Mouse (Mus musculus) layer of hippocampus, adult 9-11 months (tissue): ENCODE data around the gene Osmr.

Source experiments
- DNase-seq: peaks from one replicate; pipeline ENCODE4 v3.0.0; 2022

The Osmr gene

DNA sequence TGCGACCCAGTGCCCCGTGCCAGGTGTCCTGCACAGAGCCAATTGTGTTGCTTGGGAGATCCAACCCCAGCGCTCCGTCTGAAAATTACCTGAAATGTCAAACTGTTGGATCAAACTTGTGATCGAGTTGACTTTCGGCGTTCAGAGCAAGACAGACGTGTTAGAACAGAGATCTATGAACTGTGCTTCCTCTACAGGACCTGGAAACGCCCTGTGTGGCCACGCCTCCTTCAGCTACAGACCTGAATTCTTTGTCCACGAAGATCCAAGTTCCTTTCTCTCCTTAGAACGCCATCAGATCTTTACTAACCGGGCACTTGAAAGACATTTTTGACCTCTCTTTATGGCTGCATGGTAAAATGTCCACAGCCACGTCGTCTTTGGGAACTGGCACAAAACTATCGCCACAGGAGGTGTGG lies at the start of gene Osmr:
Gene Osmr, minus strand, starts transcription at position 369 of the 419 bp plus-strand sequence.
- DNase-seq, result no peak

GRCm38 (mm10) chr15:6919406-6919805 lies 44.6 kb upstream of the Osmr start:
- DNase-seq, result no peak

- DNase-seq, result peak; percentile 14
Measured at GRCm38 (mm10) chr15:6914163-6914562, 39.4 kb upstream of the Osmr start.

DNA sequence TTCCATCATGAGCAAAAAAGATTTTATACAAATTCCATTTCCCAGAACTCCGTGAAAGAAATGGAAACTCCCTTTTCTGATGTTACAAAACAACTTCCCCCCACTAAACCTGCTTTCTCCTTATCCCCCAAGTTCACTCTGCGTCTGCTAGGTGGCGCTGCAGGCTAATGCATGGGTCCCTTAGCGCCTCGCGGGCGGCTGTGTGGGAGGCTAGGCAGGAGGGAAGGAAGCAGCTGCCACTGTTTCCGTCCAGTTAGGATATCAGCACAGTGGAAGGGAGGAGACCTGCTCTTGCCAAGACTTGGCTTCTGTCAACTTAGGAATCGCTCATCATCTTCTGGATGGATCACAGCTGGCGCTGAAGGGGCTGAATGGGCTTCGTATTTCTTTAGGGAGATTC lies 34.9 kb upstream of the Osmr start:
- peak; percentile 80 for DNase-seq

GRCm38 (mm10) chr15:6909084-6909483 lies 34.3 kb upstream of the Osmr start:
- DNase-seq, result no peak

DNA sequence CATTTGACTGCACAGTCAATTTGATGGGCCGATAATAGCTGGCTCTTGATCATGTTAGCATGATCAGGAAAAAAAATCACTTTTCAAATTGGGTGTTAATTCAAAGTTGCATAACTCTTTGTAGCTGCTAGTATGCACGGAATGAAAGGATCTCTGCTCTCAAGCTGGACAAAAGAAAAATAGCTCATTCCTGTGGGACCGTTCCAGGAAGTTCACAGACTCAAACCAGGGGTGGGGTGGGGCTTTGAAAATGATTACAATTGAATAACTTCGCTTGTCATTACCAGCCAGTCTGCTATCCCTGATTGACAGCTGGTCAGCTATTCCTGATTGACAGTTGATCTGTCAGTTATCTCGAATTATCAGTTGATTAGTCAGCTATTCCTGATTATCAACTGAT lies 33.8 kb upstream of the Osmr start:
- DNase-seq, result no peak

DNA sequence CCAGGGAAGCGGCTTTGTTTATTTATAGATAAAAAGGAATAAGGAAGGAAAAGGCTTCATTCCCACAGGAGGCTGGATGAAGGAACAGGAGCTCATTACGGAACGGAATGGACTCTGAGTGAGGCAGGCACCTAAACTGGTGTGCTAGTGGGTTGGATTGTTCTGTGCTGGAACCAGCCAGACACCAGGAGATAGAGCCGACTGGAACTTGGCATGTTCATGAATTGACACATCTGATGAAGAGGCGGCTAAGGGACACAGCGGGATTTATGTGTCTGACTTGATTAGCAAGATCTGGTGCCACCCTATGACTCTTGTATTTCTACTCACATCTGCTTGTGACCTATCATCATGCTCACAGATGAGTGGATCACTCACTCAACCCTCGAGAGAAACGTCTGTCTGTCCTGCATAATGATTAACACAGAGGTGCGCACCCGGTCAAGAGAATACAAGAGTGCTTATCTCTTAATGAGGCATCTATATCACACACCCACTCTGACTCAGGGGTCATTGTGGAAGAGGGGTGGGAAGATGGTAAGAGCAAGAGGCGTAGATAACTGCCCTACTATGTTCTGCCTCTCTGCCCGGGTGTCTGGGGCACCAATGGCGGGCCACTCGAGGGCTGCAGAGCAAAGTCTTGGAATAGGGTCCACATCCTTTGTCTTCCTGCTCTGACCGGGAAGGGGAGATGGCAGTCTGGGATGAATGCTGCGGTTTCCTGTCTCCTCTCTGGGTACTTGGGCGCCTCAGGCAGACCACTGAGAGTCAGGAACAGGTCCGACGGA lies 31.7 kb upstream of the Osmr start:
- peak; percentile 52 for DNase-seq

DNA sequence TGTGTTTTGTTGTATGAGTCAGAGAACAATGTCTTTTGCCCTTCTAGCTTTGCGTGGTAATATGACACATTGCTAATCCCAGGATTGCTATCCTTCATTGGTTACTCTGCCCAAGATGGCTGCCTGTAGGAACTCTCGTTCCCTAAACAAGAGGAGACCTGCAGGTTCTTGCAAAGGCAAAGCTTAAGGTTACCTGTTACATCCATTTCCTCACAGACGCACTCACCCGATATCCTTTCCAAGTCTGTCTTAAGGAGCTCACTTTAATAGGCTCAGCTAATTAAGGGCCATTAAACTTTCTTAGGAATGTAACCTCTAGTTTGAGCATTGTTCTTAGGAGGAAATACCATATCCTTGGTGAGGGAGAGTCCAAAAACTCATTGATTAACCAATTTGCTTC lies 31.0 kb upstream of the Osmr start:
- no peak for DNase-seq

GRCm38 (mm10) chr15:6903286-6903975 lies 28.7 kb upstream of the Osmr start:
- DNase-seq, result no peak

- no peak for DNase-seq
Measured at GRCm38 (mm10) chr15:6901982-6902639, 27.3 kb upstream of the Osmr start.

DNA sequence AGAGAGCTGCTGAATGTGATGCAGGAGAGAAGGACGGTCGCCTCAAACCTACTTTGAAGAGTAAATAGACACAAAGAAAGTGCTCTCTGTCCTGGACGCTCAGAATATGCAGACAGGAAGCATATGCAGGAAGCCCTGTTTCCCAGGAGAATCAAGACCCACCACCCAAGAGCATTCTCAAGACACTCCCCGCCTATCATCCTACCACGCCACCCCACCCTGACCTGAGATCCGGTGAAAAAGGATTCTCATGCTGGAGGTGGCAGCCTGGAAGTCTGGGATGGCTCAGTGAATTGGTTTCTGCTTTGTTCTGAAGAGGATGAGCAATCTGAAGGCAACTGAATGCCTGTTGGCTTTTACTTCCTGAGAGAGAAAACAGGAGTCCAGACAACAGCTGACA lies 26.5 kb upstream of the Osmr start:
- no peak for DNase-seq

DNA sequence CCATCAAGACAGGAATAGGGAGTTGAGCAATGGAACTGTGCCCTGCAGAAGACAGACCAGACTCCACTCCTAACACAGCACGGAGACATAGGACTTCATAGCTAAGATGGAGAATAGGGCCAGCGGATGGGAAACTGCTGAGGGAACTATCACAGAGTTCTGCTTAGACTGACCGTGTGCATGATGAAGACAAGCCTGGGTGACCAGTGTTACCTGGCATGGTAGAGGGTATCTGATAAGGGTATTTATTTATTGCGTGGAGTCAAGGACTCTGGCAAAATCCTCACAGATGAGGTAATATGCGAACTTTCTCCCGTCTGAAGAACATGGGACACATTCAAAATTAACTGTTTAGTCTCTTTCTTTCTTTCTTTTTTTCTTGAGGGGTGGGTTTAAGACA lies 9.5 kb upstream of the Osmr start:
- no peak for DNase-seq

DNA sequence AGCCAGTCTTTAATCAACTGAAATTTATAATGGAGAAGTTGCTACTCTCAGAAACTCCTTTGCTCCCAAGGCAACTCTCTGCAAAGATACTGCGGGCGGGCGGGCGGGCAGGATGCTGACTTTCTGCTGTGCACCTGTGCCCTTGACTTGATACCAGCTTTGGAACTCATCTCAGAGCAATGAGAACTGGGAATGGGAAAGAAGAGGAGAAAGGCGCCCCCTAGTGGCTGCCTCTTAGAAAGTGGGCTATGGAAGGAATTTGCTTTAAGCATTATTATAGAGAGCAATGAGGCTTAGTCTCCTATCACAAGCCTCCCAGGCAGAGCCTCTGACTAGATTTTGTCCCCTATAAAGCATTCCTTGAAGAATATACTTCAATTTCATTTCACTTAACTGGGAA lies 9.0 kb upstream of the Osmr start:
- peak; percentile 41 for DNase-seq

GRCm38 (mm10) chr15:6883091-6883490 lies 8.3 kb upstream of the Osmr start:
- DNase-seq, result peak; percentile 8

DNA sequence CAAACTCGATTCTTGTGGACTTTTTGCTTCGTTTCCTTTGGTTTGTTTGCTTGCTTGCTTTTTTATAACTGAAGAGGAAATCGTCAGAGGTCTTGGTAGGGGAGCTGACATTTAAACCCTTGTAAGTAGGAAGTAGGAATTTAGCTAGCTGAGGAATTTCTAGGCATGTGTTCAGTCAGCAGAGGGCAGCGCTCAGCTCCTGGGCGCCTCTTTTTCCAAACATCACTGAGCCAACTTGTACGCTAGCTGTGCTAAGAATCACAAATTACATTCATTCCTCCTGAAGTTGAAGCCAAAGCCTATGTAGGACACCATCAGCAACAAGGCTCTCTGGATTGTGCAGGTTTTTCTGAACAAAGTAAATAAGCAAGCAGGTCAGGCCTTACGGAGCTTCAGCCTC lies 7.4 kb upstream of the Osmr start:
- DNase-seq, result peak; percentile 14

- DNase-seq, result no peak
Measured at GRCm38 (mm10) chr15:6881211-6881610, 6.4 kb upstream of the Osmr start.

DNA sequence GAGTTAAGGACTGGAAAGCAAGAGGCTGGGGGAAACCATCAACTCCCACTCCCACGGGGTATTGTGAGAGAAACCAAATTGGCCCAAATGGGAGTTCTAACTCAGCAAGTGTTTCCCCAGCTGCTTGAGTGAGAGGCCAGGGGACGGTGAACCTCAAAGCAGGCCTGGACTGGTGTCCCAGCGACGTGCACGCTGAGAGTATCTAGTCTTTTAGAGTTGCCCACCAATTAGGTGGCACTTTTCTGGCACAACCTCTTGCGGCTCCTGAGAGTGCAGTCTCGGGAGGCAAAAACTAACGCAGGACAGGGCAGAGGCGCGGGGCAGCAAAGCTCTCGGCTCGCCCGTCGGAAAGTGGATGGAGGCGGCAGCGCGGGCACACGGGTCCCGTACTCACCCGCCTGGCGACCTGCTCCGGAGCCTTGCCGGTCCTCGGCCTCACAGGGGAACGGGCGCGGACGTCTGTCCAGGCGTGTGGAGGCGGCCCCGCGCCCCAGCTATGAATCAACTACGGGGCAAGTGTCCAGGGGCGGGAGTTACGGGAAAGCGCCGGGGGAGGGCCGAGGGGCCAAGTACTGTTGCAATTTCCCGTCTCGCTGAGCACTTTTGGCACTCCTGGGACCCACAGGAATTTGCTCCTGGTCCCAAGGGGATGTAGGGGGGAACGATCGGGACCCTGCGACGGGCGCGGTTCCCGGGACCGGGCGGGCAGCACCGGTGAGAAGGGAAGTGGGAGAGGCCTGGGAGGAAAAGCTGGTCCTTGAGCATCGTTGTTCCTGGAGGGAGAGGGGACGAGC lies 765 bp downstream of the Osmr start:
- peak; percentile 14 for DNase-seq

DNA sequence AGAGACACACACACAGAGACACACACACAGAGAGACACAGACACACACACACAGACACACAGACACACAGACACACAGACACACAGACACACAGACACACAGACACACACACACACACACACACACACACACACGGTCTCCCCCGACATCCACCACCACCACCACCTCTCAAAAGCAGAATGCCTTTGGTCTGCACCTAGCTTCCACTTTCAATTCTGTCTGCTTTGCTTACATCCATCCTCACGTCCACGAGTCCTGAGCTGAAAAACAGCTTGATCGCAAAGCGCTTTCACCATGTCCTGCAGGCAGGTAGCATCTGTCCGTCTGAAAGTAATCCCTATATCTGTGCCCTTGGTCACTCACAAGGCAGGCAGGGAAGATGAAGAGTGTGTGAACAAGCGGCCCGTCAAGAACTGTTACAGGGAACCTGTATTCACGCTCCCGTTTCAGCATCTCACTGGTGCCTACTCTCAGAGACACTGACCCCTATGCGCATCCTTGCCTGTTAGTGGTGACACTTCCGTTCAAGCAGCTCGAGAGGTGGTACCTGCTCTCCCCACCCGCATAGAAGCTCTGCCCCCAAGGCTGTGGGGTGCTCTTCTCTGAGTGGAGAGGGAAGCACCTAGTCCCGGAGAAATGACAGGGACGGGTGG lies 1.5 kb downstream of the Osmr start:
- DNase-seq, result no peak

DNA sequence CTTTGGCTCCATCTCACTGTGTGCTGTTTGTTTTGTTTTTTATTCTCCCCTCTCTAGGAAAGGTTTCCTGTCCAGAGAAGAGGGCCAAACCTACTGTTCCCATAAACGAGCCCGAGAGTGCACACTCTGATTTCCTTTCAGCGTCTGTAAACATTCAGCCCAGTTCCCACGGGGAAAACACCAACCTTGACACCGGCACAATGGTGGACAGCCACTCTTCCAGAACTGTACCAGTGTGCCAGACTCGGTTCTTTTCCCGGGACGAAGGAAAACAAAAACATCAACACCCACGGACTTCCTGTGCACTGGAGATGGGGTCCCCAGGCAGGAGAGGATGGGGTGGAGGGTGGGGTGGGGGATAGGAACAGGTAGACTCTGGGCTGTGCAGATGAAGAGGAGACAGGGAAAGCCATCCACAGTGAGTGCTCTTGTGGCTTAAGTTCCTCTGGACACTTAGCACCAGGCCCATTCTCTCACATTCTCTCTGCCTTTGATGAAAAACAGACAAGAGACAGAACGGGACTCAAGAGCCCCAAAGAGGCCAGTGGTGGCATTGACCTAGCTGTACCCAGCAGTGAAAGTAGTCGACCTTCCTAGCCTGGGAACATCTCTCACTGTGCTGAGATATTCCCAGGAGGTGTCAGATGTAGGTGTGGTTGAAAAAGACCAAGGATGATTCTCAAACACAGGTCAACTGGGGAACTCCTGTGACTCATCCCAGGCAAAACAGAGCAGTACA lies 3.0 kb downstream of the Osmr start:
- DNase-seq, result no peak

- DNase-seq, result no peak
Measured at GRCm38 (mm10) chr15:6866888-6867287, 7.9 kb downstream of the Osmr start.

DNA sequence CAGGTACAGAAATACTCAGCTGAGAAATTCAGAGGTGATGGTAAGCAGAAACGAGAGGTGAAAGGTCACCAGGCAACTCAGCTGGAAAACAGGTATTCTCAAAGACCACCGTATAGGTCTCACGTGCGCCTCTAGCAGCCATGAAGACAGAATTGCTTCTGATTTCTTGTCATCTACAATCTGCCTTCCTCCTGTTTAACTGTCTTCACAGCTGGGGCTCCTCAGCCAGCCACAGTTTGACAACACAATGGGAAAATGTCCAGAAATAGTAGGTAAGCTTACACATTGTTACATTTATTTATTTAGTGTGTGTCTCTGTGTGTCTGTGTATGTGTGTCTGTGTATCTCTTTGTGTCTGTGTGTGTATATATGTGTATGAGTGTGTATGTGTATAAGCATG lies 12.6 kb downstream of the Osmr start:
- no peak for DNase-seq

- DNase-seq, result no peak
Measured at GRCm38 (mm10) chr15:6861617-6862016, 13.2 kb downstream of the Osmr start.
